Mouse (Mus musculus) hindbrain, embryonic 14.5 days (tissue): ENCODE measurements around the gene Safb2. TPM values are rescaled to one million over a fixed set of nuclear protein-coding genes. Genes with fewer than 3 reads are reported as not detected.
"Not testable (repeated sequence)": the region's sequence is repeated elsewhere in the genome, so short reads cannot be mapped to it uniquely, and the experiment has no call there.

ENCODE experiments used
- ATAC-seq: fragments of 200-750 bp; cut with Nextera tagmentation; 2 replicates; pipeline ENCODE4 v1.8.0; 2017; ENCODE audit warnings: moderate number of reproducible peaks, mild to moderate bottlenecking, moderate TSS enrichment, moderate library complexity; ENCODE audit not compliant: low FRiP score
- DNase-seq: peaks from one replicate; pipeline ENCODE4 v3.0.0-alpha.2; 2015; ENCODE audit warnings: low spot score
- H3K27ac ChIP-seq: fragments of 300-500 bp; sonication (generic); 2 replicates; pipeline ENCODE4 v1.5.1; 2014; ENCODE audit warnings: mild to moderate bottlenecking, moderate library complexity
- H3K27me3 ChIP-seq: fragments of 300-500 bp; sonication (generic); 2 replicates; pipeline ENCODE4 v1.6.1; 2014; ENCODE audit warnings: mild to moderate bottlenecking, low read length, mixed read lengths; ENCODE audit not compliant: control insufficient read depth, insufficient read depth
- H3K36me3 ChIP-seq: fragments of 300-500 bp; sonication (generic); replicated peaks from 2 replicates; pipeline ENCODE4 v1.6.1; 2014; ENCODE audit not compliant: control insufficient read depth, insufficient read depth
- H3K4me1 ChIP-seq: fragments of 300-500 bp; sonication (generic); replicated peaks from 2 replicates; pipeline ENCODE4 v1.6.1; 2014; ENCODE audit warnings: antibody characterized with exemption, low read length, mixed read lengths; ENCODE audit not compliant: control insufficient read depth, insufficient read depth
- H3K4me2 ChIP-seq: fragments of 300-500 bp; sonication (generic); replicated peaks from 2 replicates; pipeline ENCODE4 v1.6.1; 2014; ENCODE audit warnings: mild to moderate bottlenecking, moderate library complexity
- H3K4me3 ChIP-seq: fragments of 300-500 bp; sonication (generic); replicated peaks from 2 replicates; pipeline ENCODE4 v1.5.1; 2014; ENCODE audit warnings: mild to moderate bottlenecking, low read length
- H3K9ac ChIP-seq: fragments of 300-500 bp; sonication (generic); 2 replicates; pipeline ENCODE4 v1.6.1; 2014
- H3K9me3 ChIP-seq: fragments of 300-500 bp; sonication (generic); 2 replicates; pipeline ENCODE4 v1.6.1; 2016; ENCODE audit warnings: low read length; ENCODE audit not compliant: control insufficient read depth
- WGBS: fragments of 180-500 bp; shearing (Covaris S2); extraction: QIAGEN DNeasy Blood & Tissue Kit; methylation state at CpG from one replicate; pipeline ENCODE4 v1.1.7; 2014; 5-methylcytosine and 5-hydroxymethylcytosine counted together
- polyA plus RNA-seq: library from polyadenylated mRNA; unstranded; fragments of >200 nt; fragmentation: Nextera tagmentation; extraction: Ambion mirVana; gene quantifications from 2 replicates; pipeline ENCODE4 v1.2.1, GENCODE M21; 2014

The Safb2 gene
- 47.5 and 49.6 TPM in 2 replicates for polyA plus RNA-seq

GRCm38 (mm10) chr17:56584257-56585130, at the start of gene Safb2, which contains the start of gene Safb:
TSS of gene Safb2 (minus strand) at chr17:56584585.
TSS of gene Safb (plus strand) at chr17:56584825.
- Histone ChIP-seq H3K4me2 (peak within 1 kb of the TSS; percentile 68), H3K27me3 (no peaks in the 10 kb centered on the region), H3K36me3 (peaks cover 63% of the 10 kb centered on the region), H3K9ac (peak within 1 kb of the TSS; percentile 92), H3K9me3 (no peaks in the 10 kb centered on the region), H3K4me1 (peaks cover 37% of the 10 kb centered on the region), H3K27ac (peak within 1 kb of the TSS; percentile 95), H3K4me3 (peak within 1 kb of the TSS; percentile 90)
- DNase-seq, result peak; percentile 99
- WGBS, result under 1% methylated on average over 90 of the region's 101 CpGs
- ATAC-seq, result peak; percentile 95

- no peaks in the 10 kb centered on the region for H3K4me1 ChIP-seq
- no peaks in the 10 kb centered on the region for H3K27me3 ChIP-seq
- no peak overlapping the region for H3K27ac ChIP-seq
- no peak overlapping the region for H3K4me2 ChIP-seq
- H3K9me3 ChIP-seq, result no peaks in the 10 kb centered on the region
- ATAC-seq (no peak), DNase-seq (no peak)
- 85% methylated on average over 6 of the region's 6 CpGs for WGBS
- no peaks in the 10 kb centered on the region for H3K36me3 ChIP-seq
- no peak overlapping the region for H3K4me3 ChIP-seq
- no peak overlapping the region for H3K9ac ChIP-seq
Measured at GRCm38 (mm10) chr17:56634023-56634422, 49.6 kb upstream of the Safb2 start.

- no peaks in the 10 kb centered on the region for H3K9me3 ChIP-seq
- H3K27me3 ChIP-seq, result no peaks in the 10 kb centered on the region
- no peak overlapping the region for H3K27ac ChIP-seq
- no peak overlapping the region for H3K4me3 ChIP-seq
- H3K4me2 ChIP-seq, result no peak overlapping the region
- no peak overlapping the region for H3K9ac ChIP-seq
- ATAC-seq (no peak), DNase-seq (no peak)
- H3K4me1 ChIP-seq, result peaks cover 6% of the 10 kb centered on the region; the same call in 1 of the 2 replicates
- no peaks in the 10 kb centered on the region for H3K36me3 ChIP-seq
- WGBS, result 58% methylated on average over 4 of the region's 4 CpGs
Measured at GRCm38 (mm10) chr17:56631807-56632206, 47.4 kb upstream of the Safb2 start.

- H3K4me2 ChIP-seq, H3K4me3 ChIP-seq, H3K27me3 ChIP-seq, H3K9ac ChIP-seq, ATAC-seq, H3K9me3 ChIP-seq, H3K36me3 ChIP-seq, DNase-seq, H3K27ac ChIP-seq: not testable (repeated sequence)
- WGBS, result 89% methylated on average over 27 of the region's 27 CpGs
- peaks cover 17% of the 10 kb centered on the region for H3K4me1 ChIP-seq
Measured at GRCm38 (mm10) chr17:56629800-56630781, 45.7 kb upstream of the Safb2 start.

- Histone ChIP-seq H3K9me3 (no peaks in the 10 kb centered on the region), H3K4me3 (peak within 1 kb of the TSS; percentile 61), H3K27ac (peak within 1 kb of the TSS; percentile 78), H3K27me3 (no peaks in the 10 kb centered on the region), H3K4me2 (peak within 1 kb of the TSS; percentile 67), H3K4me1 (peaks cover 17% of the 10 kb centered on the region), H3K36me3 (peaks cover 9% of the 10 kb centered on the region; the same call in 1 of the 2 replicates), H3K9ac (peak within 1 kb of the TSS; percentile 34)
- ATAC-seq (peak; percentile 38; the same call in 1 of the 2 replicates), DNase-seq (peak; percentile 47)
- 12% methylated on average over 26 of the region's 26 CpGs for WGBS
Measured at GRCm38 (mm10) chr17:56627530-56628277, 43.3 kb upstream of the Safb2 start, which contains the start of gene Catsperd. TSS of gene Catsperd (plus strand) at chr17:56628143.

- Histone ChIP-seq H3K4me1 (peaks cover 17% of the 10 kb centered on the region), H3K4me3 (peak within 1 kb of the TSS; percentile 61), H3K27me3 (no peaks in the 10 kb centered on the region), H3K27ac (peak within 1 kb of the TSS; percentile 78), H3K9ac (peak within 1 kb of the TSS; percentile 74), H3K4me2 (peak within 1 kb of the TSS; percentile 67), H3K36me3 (peaks cover 16% of the 10 kb centered on the region), H3K9me3 (no peaks in the 10 kb centered on the region)
- peak; percentile 99 for DNase-seq
- under 1% methylated on average over 50 of the region's 51 CpGs for WGBS
- peak; percentile 93 for ATAC-seq
Measured at GRCm38 (mm10) chr17:56626754-56627470, 42.5 kb upstream of the Safb2 start, which contains the start of gene Lonp1. TSS of gene Lonp1 (minus strand) at chr17:56626887.

- H3K9me3 ChIP-seq, result no peaks in the 10 kb centered on the region
- H3K36me3 ChIP-seq, result peaks cover 22% of the 10 kb centered on the region
- DNase-seq (no peak), ATAC-seq (no peak)
- 1% methylated on average over 32 of the region's 32 CpGs for WGBS
- H3K4me2 ChIP-seq, result peak overlapping the region; percentile 67
- peaks cover 17% of the 10 kb centered on the region for H3K4me1 ChIP-seq
- no peak overlapping the region for H3K27ac ChIP-seq
- H3K4me3 ChIP-seq, result peak overlapping the region; percentile 61
- H3K9ac ChIP-seq, result peak overlapping the region; percentile 74
- no peaks in the 10 kb centered on the region for H3K27me3 ChIP-seq
Measured at GRCm38 (mm10) chr17:56626260-56626659, 41.9 kb upstream of the Safb2 start.

- DNase-seq (no peak), ATAC-seq (no peak)
- peaks cover 30% of the 10 kb centered on the region for H3K36me3 ChIP-seq
- H3K9ac ChIP-seq, result no peak overlapping the region
- peak overlapping the region; percentile 61; the same call in 1 of the 2 replicates for H3K4me3 ChIP-seq
- peak overlapping the region; percentile 67 for H3K4me2 ChIP-seq
- no peaks in the 10 kb centered on the region for H3K27me3 ChIP-seq
- H3K9me3 ChIP-seq, result no peaks in the 10 kb centered on the region
- peaks cover 17% of the 10 kb centered on the region for H3K4me1 ChIP-seq
- H3K27ac ChIP-seq, result no peak overlapping the region
- WGBS, result 89% methylated on average over 3 of the region's 3 CpGs
Measured at GRCm38 (mm10) chr17:56625495-56625894, 41.1 kb upstream of the Safb2 start.
